Mouse (Mus musculus) bone marrow, adult 2 months (tissue): ENCODE data around the gene Sh3bgrl2.

ENCODE experiments used
- CTCF ChIP-seq: fragments of 200-500 bp; IDR thresholded peaks from 2 replicates; pipeline ENCODE4 v1.5.1; 2011; ENCODE audit warnings: low read length, control low read depth; ENCODE audit not compliant: control insufficient read depth, insufficient read depth
- POLR2A ChIP-seq: fragments of 200-500 bp; IDR thresholded peaks from 2 replicates; pipeline ENCODE4 v1.6.1; 2011; ENCODE audit warnings: low read depth, mild to moderate bottlenecking, control low read depth, low read length, borderline replicate concordance; ENCODE audit not compliant: control insufficient read depth

- no peak for TF ChIP-seq CTCF
- TF ChIP-seq POLR2A, result no peak
Observed at GRCm38 (mm10) chr9:83602176-83602770, 54.1 kb downstream of the Sh3bgrl2 start.
